Mouse (Mus musculus): ENCODE measurements around the gene Map3k6. TPM values are rescaled to one million over a fixed set of nuclear protein-coding genes. Genes with fewer than 3 reads are reported as not detected.

Map3k6 gene
- polyA plus RNA-seq, 1 experiment: 53.6 TPM

GRCm38 (mm10) chr4:133282656-133283055 lies 42.0 kb downstream of the Map3k6 start:
- DNase-seq (ENCODE audit: low read depth): no peak

GRCm38 (mm10) chr4:133285299-133285698 lies 44.7 kb downstream of the Map3k6 start:
- DNase-seq (ENCODE audit: low read depth): no peak

GRCm38 (mm10) chr4:133285950-133286349 lies 45.3 kb downstream of the Map3k6 start:
- DNase-seq (ENCODE audit: low read depth): no peak

- DNase-seq (ENCODE audit: low read depth): no peak
Observed at GRCm38 (mm10) chr4:133286476-133287077, 46.0 kb downstream of the Map3k6 start.

GRCm38 (mm10) chr4:133291255-133291654 lies 50.6 kb downstream of the Map3k6 start:
- no peak for DNase-seq (ENCODE audit: low read depth)

- no peak for DNase-seq (ENCODE audit: low read depth)
Observed at GRCm38 (mm10) chr4:133292405-133292804, 51.8 kb downstream of the Map3k6 start.

GRCm38 (mm10) chr4:133292901-133293843 lies 52.6 kb downstream of the Map3k6 start:
- no peak for DNase-seq (ENCODE audit: low read depth)

GRCm38 (mm10) chr4:133294084-133294483 lies 53.5 kb downstream of the Map3k6 start:
- DNase-seq (ENCODE audit: low read depth): no peak

GRCm38 (mm10) chr4:133297360-133297759 lies 56.7 kb downstream of the Map3k6 start:
- DNase-seq (ENCODE audit: low read depth): no peak

GRCm38 (mm10) chr4:133297801-133298238 lies 57.2 kb downstream of the Map3k6 start:
- DNase-seq (ENCODE audit: low read depth): no peak

- DNase-seq (ENCODE audit: low read depth): peak; percentile 78
Observed at GRCm38 (mm10) chr4:133298516-133299365, 58.1 kb downstream of the Map3k6 start.

GRCm38 (mm10) chr4:133299701-133300100 lies 59.1 kb downstream of the Map3k6 start:
- DNase-seq (ENCODE audit: low read depth): no peak

- no peak for DNase-seq (ENCODE audit: low read depth)
Observed at GRCm38 (mm10) chr4:133300421-133300820, 59.8 kb downstream of the Map3k6 start.

- DNase-seq (ENCODE audit: low read depth): no peak
Observed at GRCm38 (mm10) chr4:133301802-133302201, 61.2 kb downstream of the Map3k6 start.

Other genes with a start within 250 kb of the Map3k6 start
- 18.3 and 30.3 TPM in 2 replicates for gene Ahdc1, start 229.6 kb upstream of the Map3k6 start, polyA plus RNA-seq (2012; rRNA removed)
- 47.2 and 62.0 TPM in 2 replicates for gene Wasf2, start 110.3 kb upstream of the Map3k6 start, polyA plus RNA-seq (2012; rRNA removed)
- gene Cd164l2, start 28.7 kb upstream of the Map3k6 start, polyA plus RNA-seq (2012; rRNA removed): 8.6 and 21.6 TPM in 2 replicates
- 0.32 and 0.71 TPM in 2 replicates for gene Gpr3, start 28.3 kb upstream of the Map3k6 start, polyA plus RNA-seq (2012; rRNA removed)
- 15.2 and 15.6 TPM in 2 replicates for gene Sytl1, start 22.3 kb downstream of the Map3k6 start, polyA plus RNA-seq (2012; rRNA removed)
- gene Tmem222, start 37.0 kb downstream of the Map3k6 start, polyA plus RNA-seq (2012; rRNA removed): 99.7 and 125 TPM in 2 replicates
- 31.8 and 40.8 TPM in 2 replicates for gene Wdtc1, start 112.7 kb downstream of the Map3k6 start, polyA plus RNA-seq (2012; rRNA removed)
- gene Slc9a1, start 128.9 kb downstream of the Map3k6 start, polyA plus RNA-seq (2012; rRNA removed): 29.3 and 39.6 TPM in 2 replicates
- gene Tent5b, start 239.3 kb downstream of the Map3k6 start, polyA plus RNA-seq (2012; rRNA removed): 4.6 and 5.2 TPM in 2 replicates